Mouse (Mus musculus) gonadal fat pad, adult 2 months (tissue): ENCODE data around the gene Camkk2. TPM values are rescaled to one million over a fixed set of nuclear protein-coding genes. Genes with fewer than 3 reads are reported as not detected.

Experiments
- DNase-seq: peaks from one replicate; pipeline ENCODE4 v3.0.0-alpha.2; 2012; ENCODE audit warnings: low read depth
- polyA plus RNA-seq: library from polyadenylated mRNA; depleted of rRNA; stranded (reverse); fragments of >200 nt; gene quantifications from 2 replicates; pipeline ENCODE4 v1.2.3, GENCODE M21; 2012; rRNA removed

The Camkk2 gene
- polyA plus RNA-seq, result 15.7 and 18.5 TPM in 2 replicates

DNA sequence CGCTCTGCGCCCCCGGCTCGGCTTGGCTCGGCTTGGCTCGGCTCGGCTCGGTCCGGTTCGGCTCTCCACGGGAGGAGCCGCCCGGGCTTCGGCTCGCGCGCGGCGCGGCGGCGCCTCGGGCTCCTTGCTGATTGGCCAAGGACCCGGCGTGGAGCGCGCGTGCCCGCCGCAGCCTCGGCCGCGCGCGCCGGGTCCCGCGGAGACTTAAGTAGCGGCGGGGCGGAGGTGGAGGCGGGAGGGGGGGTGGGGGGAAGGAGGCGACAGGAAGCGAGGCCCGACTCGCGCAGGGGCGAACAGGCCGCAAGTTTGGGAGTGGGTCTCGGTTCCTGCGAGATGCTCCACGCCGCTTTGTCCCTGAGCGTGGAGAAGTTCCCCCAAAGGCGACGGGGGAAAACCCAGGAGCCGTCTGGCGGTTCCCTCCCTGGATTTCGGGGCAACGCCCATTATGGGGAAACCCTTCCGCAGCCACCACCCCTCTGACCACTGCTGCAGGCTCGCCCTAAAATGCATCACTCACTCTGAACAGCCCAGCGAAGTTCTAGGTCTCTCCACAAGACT lies at the start of gene Camkk2:
Gene Camkk2 (minus strand): TSS at position 133 of the 558 bp plus-strand sequence.
- DNase-seq, result no peak

GRCm38 (mm10) chr5:122825099-122825498 lies 45.9 kb upstream of the Camkk2 start:
- DNase-seq, result no peak

DNA sequence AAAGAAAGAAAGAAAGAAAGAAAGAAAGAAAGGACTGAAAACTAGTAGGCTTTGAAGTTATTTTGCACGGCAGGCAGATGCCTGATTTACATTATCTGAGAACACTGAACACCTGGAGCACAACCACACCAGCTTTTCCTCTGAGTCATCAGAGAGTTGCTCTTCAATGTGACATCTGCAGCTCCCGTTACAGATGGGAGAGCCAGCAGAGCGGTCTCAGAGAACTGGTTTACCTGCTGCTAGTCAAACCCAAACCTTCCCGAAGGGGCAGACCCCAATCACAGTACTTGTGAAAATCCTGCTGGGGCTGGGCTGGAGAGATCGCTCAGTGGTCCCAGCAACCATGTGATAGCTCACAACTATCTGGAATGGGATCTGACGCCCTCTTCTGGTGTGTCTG lies 45.2 kb upstream of the Camkk2 start:
- no peak for DNase-seq

DNA sequence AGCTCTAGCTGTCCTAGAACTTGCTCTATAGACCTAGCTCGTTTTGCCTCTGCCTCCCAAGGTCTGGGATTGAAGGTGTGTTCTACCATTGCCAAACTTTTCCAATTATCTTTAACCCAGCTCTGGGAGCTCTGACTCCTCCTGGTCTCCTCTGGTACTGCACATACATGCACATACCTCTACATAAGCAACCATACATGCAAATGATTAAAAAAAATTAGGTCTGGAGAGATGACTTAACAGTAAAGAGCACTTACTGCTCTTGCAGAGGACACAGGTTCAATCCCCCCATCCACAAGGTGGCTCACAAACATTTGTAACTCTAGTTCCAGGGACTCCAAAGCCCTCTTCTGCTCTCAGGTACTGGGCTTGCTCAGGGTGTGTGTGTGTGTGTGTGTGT lies 44.8 kb upstream of the Camkk2 start:
- no peak for DNase-seq

DNA sequence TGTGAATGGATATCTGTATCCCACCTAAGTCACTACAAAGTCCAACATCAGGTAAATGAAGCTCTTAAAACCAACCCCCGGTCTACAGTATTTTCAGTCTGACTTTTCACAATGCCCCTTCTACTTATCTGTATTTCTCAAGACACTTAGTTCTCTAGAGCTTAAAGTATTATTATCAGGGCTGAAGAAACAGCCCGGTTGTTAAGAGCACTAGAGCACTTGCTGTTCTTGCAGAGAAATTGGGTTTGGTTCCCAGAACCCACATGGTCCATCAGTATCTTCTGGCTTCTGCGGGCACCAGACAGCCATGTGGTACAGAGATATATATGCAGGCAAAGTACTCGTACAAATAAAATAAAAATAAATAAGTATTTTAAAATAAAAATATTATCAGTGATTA lies 43.2 kb upstream of the Camkk2 start:
- DNase-seq, result no peak

- no peak for DNase-seq
Observed at GRCm38 (mm10) chr5:122821524-122821885, 42.3 kb upstream of the Camkk2 start.

DNA sequence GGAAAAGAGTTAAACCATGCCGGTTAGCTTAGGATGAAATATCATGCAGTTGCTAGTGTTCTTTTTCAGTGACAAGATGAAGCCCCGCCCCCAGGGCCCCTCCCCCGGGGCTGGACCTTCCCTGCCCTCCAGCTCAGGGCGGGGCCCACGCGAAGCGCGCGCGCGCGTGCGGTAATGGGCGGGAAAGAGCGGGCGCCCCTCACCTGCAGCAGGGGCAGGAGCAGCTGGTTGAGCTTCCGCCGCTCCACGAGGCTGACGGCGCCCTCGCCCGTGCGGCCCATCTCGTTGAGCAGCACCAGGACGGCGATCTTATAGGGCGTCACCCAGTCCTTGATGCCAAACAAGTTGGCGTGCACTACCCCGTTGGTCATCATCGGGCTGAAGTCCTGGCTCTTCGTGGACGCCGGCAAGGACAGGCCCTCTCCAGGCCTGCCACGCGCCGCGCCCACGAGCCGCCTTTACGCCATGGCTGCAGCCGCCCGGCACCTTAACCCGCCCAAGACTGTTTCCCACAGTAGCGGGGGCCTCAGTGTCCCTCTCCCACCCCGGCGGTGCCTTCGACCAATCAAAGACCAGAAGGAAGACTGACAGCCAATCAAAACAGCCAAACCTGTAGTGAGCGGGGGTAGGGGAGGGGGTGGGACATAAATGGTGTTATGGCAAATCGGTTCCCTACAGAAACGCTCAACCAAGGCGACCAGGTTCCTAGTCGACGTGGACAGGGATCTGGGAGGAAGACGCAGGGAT lies 41.7 kb upstream of the Camkk2 start, which contains the start of gene Anapc5:
Gene Anapc5 (minus strand): TSS at position 563 of the 747 bp plus-strand sequence.
- DNase-seq, result peak; percentile 91

GRCm38 (mm10) chr5:122812699-122813098 lies 33.5 kb upstream of the Camkk2 start:
- DNase-seq, result no peak

GRCm38 (mm10) chr5:122811364-122812079 lies 32.3 kb upstream of the Camkk2 start:
- DNase-seq, result no peak

DNA sequence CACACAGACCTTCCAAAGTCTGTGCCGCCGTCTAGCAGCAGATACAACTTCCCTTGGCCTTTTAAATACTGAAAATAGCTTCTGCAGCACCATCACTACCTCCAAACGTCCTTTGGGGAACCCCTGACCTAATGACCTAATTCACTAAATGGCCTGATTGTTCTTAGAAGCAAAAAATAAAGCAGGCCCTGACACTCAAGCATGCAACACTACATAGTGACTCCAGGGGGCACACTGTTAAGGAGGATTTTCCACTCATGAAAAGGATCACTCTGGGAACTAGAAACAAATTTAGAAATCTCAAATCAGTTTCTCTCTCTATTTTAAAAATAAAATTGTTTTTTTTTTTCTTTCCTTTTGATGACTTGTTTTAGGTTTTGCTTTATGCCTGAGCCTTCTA lies 26.3 kb upstream of the Camkk2 start:
- DNase-seq, result no peak

DNA sequence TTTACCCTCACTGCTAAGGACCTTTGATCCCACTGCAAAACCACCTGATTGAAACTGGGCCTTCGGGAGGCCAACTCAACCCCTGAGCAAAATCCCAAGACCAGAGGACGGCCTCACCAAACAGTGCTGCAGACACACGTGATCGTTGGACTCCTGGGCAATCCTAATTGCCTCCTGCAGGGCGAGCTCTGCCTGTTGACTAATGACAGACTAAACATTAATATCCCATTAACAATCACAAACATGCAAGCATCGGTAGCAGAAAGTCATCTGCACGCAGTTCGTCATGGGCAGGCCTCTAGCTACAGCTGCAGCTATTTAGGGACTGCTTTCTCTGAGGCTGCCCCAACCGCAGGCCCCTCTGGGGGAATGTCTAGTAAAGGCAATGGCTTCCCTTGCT lies 23.5 kb upstream of the Camkk2 start:
- no peak for DNase-seq

- no peak for DNase-seq
Observed at GRCm38 (mm10) chr5:122801684-122802083, 22.5 kb upstream of the Camkk2 start.

GRCm38 (mm10) chr5:122800345-122801010 lies 21.3 kb upstream of the Camkk2 start:
- no peak for DNase-seq

DNA sequence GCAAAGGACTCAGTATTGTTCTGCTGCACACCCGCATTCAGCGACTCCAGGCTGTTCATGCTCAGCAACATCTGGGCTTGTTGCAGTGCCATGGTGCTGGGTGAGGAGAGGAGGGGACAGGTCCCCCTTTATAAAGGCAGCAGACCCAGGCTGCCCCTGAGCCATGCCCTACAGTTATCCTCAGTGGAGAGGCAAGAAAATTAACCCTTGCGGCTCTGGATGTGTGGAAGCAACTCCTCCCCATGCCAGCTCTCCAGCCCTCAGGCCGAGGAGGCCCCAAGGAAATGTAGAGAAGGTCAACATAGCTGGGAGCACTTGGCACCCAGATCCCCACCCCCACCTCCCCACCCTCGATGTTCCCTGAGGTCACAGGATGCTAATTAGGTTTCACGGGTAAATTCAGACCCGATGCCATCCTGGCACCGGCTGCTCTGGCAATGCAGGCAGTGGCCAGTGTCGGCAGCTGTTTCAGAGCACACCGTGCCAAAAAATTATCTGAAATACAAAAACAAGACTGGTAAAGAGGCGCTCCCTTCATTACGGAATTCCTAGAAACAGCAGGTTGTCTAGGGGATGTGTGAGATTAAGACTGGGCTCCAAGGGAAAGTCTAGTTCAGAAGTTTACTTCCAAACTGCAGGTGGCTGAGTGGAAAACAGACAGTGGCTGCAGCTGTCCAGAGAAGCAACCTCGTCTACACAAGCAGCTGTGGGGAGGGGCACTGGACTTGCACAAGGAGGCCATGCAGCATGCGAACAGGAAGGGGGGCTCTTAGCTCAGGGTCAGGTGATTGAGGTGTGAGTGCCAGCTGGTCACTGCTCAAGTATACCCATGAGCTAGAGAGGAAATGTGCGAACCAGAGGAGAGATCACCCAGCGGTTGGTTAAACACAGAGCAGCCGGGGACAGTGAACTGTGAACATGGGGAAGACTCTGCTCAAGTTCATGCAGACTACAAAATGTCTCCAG lies 20.5 kb upstream of the Camkk2 start:
- DNase-seq, result no peak

GRCm38 (mm10) chr5:122798557-122799378 lies 19.6 kb upstream of the Camkk2 start:
- DNase-seq, result no peak

DNA sequence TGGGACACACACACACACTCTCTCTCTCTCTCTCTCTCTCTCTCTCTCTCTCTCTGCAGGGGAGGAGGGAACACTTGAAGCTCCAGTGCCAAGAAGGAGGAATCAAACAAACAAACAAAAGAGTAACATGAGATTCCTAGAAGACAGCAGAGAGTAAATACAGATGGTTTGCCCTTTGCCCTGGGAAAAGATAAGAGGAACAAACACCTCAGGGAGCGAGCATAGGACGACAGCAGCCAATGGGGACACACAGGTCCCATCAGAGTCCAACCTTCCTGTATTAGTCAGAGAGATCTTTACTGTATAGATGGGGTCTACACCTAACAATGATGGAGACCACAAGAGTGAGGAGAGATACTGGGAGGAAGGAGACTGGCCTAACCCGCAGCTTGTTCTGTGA lies 18.7 kb upstream of the Camkk2 start:
- no peak for DNase-seq

- DNase-seq, result no peak
Observed at GRCm38 (mm10) chr5:122788696-122789095, 9.5 kb upstream of the Camkk2 start.

- DNase-seq, result no peak
Observed at GRCm38 (mm10) chr5:122786035-122786819, 7.0 kb upstream of the Camkk2 start.

- DNase-seq, result no peak
Observed at GRCm38 (mm10) chr5:122783726-122784406, 4.7 kb upstream of the Camkk2 start.
